Mouse (Mus musculus) adrenal gland, adult 8-10 months (tissue): ENCODE results near the gene Crtc3. TPM values are rescaled to one million over a fixed set of nuclear protein-coding genes. Genes with fewer than 3 reads are reported as not detected.

Source experiments
- DNase-seq: peaks from one replicate; pipeline ENCODE4 v3.0.0; 2022
- total RNA-seq, 4 experiments: library from RNA; stranded (reverse); gene quantifications; 2 replicates each; pipeline ENCODE4 v1.2.4; 2022

Crtc3 gene
- total RNA-seq, 4 experiments from 2014 or later: 27.2 to 44.9 (median 35.5) TPM

GRCm38 (mm10) chr7:80597900-80598299 is 90.8 kb downstream of the Crtc3 start:
- DNase-seq: no peak

- no peak for DNase-seq
These were observed 99.5 kb downstream of the Crtc3 start for GRCm38 (mm10) chr7:80589054-80589746.

- no peak for DNase-seq
These were observed 101.0 kb downstream of the Crtc3 start for GRCm38 (mm10) chr7:80587684-80588083.

GRCm38 (mm10) chr7:80586681-80587660 is 101.7 kb downstream of the Crtc3 start:
- DNase-seq: no peak

- no peak for DNase-seq
These were observed 102.5 kb downstream of the Crtc3 start for GRCm38 (mm10) chr7:80586161-80586560.

- no peak for DNase-seq
These were observed 103.3 kb downstream of the Crtc3 start for GRCm38 (mm10) chr7:80585380-80585779.

GRCm38 (mm10) chr7:80583981-80584380 is 104.7 kb downstream of the Crtc3 start:
- no peak for DNase-seq

GRCm38 (mm10) chr7:80582821-80583451 is 105.7 kb downstream of the Crtc3 start:
- DNase-seq: no peak

- DNase-seq: no peak
These were observed 108.3 kb downstream of the Crtc3 start for GRCm38 (mm10) chr7:80580368-80580767.

- DNase-seq: no peak
These were observed 111.2 kb downstream of the Crtc3 start for GRCm38 (mm10) chr7:80577417-80577980.

GRCm38 (mm10) chr7:80576626-80577025 is 112.1 kb downstream of the Crtc3 start:
- DNase-seq: no peak

- DNase-seq: no peak
These were observed 112.9 kb downstream of the Crtc3 start for GRCm38 (mm10) chr7:80575750-80576149.

- no peak for DNase-seq
These were observed 115.6 kb downstream of the Crtc3 start for GRCm38 (mm10) chr7:80573076-80573475.

GRCm38 (mm10) chr7:80567982-80568381 is 120.7 kb downstream of the Crtc3 start:
- no peak for DNase-seq

GRCm38 (mm10) chr7:80561931-80562330 is 126.7 kb downstream of the Crtc3 start:
- no peak for DNase-seq

GRCm38 (mm10) chr7:80561271-80561670 is 127.4 kb downstream of the Crtc3 start:
- peak; percentile 54 for DNase-seq

- DNase-seq: no peak
These were observed 130.1 kb downstream of the Crtc3 start for GRCm38 (mm10) chr7:80558572-80558971.

- no peak for DNase-seq
These were observed 130.6 kb downstream of the Crtc3 start for GRCm38 (mm10) chr7:80558101-80558500.

- no peak for DNase-seq
These were observed 131.5 kb downstream of the Crtc3 start for GRCm38 (mm10) chr7:80557161-80557560.

- peak; percentile 43 for DNase-seq
These were observed 132.5 kb downstream of the Crtc3 start for GRCm38 (mm10) chr7:80556166-80556565.

GRCm38 (mm10) chr7:80555146-80555545 is 133.5 kb downstream of the Crtc3 start:
- DNase-seq: no peak

GRCm38 (mm10) chr7:80554180-80555021 is 134.3 kb downstream of the Crtc3 start:
- DNase-seq: no peak
